Mouse (Mus musculus) C2C12 (cell line): ENCODE data around the gene Vps53. TPM values are rescaled to one million over a fixed set of nuclear protein-coding genes. Genes with fewer than 3 reads are reported as not detected.
A peak's percentile ranks its signal among the peaks of the same experiment; 100 is the strongest.

ENCODE experiments used
- H3K27me3 ChIP-seq: one replicate; pipeline ENCODE4 v1.6.1; 2011; ENCODE audit not compliant: control insufficient read depth, insufficient read depth, insufficient read length
- H3K36me3 ChIP-seq: one replicate; pipeline ENCODE4 v1.6.1; 2011; ENCODE audit not compliant: control insufficient read depth, insufficient read depth
- H3K4me3 ChIP-seq: one replicate; pipeline ENCODE4 v1.5.1; 2011; ENCODE audit warnings: mild to moderate bottlenecking, control low read depth; ENCODE audit not compliant: poor library complexity, insufficient read depth, severe bottlenecking
- H3K79me2 ChIP-seq: one replicate; pipeline ENCODE4 v1.6.1; 2011; ENCODE audit not compliant: control insufficient read depth, insufficient read depth
- H3K79me3 ChIP-seq: one replicate; pipeline ENCODE4 v1.6.1; 2011; ENCODE audit warnings: low read depth, control low read depth
- H3ac ChIP-seq: one replicate; pipeline ENCODE3; 2011; ENCODE audit warnings: low read depth; ENCODE audit not compliant: control insufficient read depth, insufficient read length
- CEBPB ChIP-seq: IDR thresholded peaks from one replicate; pipeline ENCODE4 v1.6.1; 2011; ENCODE audit warnings: low read depth, mild to moderate bottlenecking, control low read depth, moderate library complexity
- CTCF ChIP-seq: IDR thresholded peaks from one replicate; pipeline ENCODE4 v1.5.1; 2011; ENCODE audit not compliant: control insufficient read depth, insufficient read depth, insufficient read length
- FOSL1 ChIP-seq: IDR thresholded peaks from one replicate; pipeline ENCODE4 v1.8.0; 2011; ENCODE audit warnings: mild to moderate bottlenecking, low read length; ENCODE audit not compliant: poor library complexity, insufficient read depth, severe bottlenecking
- MAX ChIP-seq: IDR thresholded peaks from one replicate; pipeline ENCODE4 v1.6.1; 2011; ENCODE audit warnings: mild to moderate bottlenecking, control low read depth
- MYOD1 ChIP-seq: IDR thresholded peaks from one replicate; pipeline ENCODE4 v1.6.1; 2011; ENCODE audit warnings: low read depth; ENCODE audit not compliant: control insufficient read depth, insufficient read length
- MYOG ChIP-seq: IDR thresholded peaks from one replicate; pipeline ENCODE4 v1.6.1; 2011; ENCODE audit not compliant: control insufficient read depth, insufficient read length; ENCODE audit errors: extremely low read depth
- USF1 ChIP-seq: IDR thresholded peaks from one replicate; pipeline ENCODE4 v1.6.1; 2011; ENCODE audit warnings: low read depth, mild to moderate bottlenecking, control low read depth, moderate library complexity
- polyA plus RNA-seq: library from polyadenylated mRNA; unstranded; fragments of >200 nt; fragmentation: generic; extraction: Trizol; gene quantifications from one replicate; pipeline ENCODE4 v1.2.1, GENCODE M21; 2012; ENCODE audit warnings: missing spikeins

Vps53 gene
- polyA plus RNA-seq, 1 experiment, result 29.2 TPM

- TF ChIP-seq CTCF, result no peak
- no peak for TF ChIP-seq MAX
- no peak for TF ChIP-seq CEBPB
- TF ChIP-seq USF1, result no peak
- TF ChIP-seq MYOG, result no peak
- TF ChIP-seq FOSL1, result no peak
- TF ChIP-seq MYOD1, result no peak
- H3ac ChIP-seq, result no peak overlapping the region
- H3K79me2 ChIP-seq, result no peaks in the 10 kb centered on the region
- peaks cover 3% of the 10 kb centered on the region for H3K27me3 ChIP-seq
- H3K79me3 ChIP-seq, result no peaks in the 10 kb centered on the region
- H3K36me3 ChIP-seq, result no peaks in the 10 kb centered on the region
- H3K4me3 ChIP-seq, result no peak overlapping the region
Observed at GRCm38 (mm10) chr11:76035182-76035581, 144.3 kb downstream of the Vps53 start.

- Histone ChIP-seq H3K4me3 (no peak overlapping the region), H3ac (no peak overlapping the region), H3K27me3 (peaks cover 3% of the 10 kb centered on the region), H3K79me2 (no peaks in the 10 kb centered on the region), H3K79me3 (no peaks in the 10 kb centered on the region), H3K36me3 (no peaks in the 10 kb centered on the region)
- TF ChIP-seq CEBPB, result no peak
- TF ChIP-seq CTCF, result no peak
- no peak for TF ChIP-seq MYOG
- no peak for TF ChIP-seq FOSL1
- no peak for TF ChIP-seq MYOD1
- no peak for TF ChIP-seq MAX
- TF ChIP-seq USF1, result no peak
Observed at GRCm38 (mm10) chr11:76033836-76034235, 145.6 kb downstream of the Vps53 start.

GRCm38 (mm10) chr11:76033359-76033758 is 146.1 kb downstream of the Vps53 start:
- no peak overlapping the region for H3ac ChIP-seq
- H3K36me3 ChIP-seq, result no peaks in the 10 kb centered on the region
- H3K27me3 ChIP-seq, result peaks cover 3% of the 10 kb centered on the region
- TF ChIP-seq CTCF (no peak), FOSL1 (no peak), MYOD1 (no peak), USF1 (no peak), CEBPB (no peak), MAX (no peak), MYOG (no peak)
- H3K4me3 ChIP-seq, result no peak overlapping the region
- H3K79me3 ChIP-seq, result no peaks in the 10 kb centered on the region
- no peaks in the 10 kb centered on the region for H3K79me2 ChIP-seq

- Histone ChIP-seq H3ac (no peak overlapping the region), H3K79me2 (no peaks in the 10 kb centered on the region), H3K4me3 (no peak overlapping the region), H3K36me3 (no peaks in the 10 kb centered on the region), H3K79me3 (no peaks in the 10 kb centered on the region), H3K27me3 (no peaks in the 10 kb centered on the region)
- TF ChIP-seq MYOD1 (no peak), CEBPB (no peak), USF1 (no peak), MYOG (no peak), FOSL1 (no peak), MAX (no peak), CTCF (no peak)
Observed at GRCm38 (mm10) chr11:76028072-76028465, 151.4 kb downstream of the Vps53 start.

GRCm38 (mm10) chr11:76027139-76028071 is 152.0 kb downstream of the Vps53 start, which contains the start of gene Rflnb:
Rflnb (minus strand) TSS chr11:76027782.
- H3K27me3 ChIP-seq, result no peaks in the 10 kb centered on the region
- peak within 1 kb of the TSS; percentile 51 for H3K4me3 ChIP-seq
- peak; percentile 59 for TF ChIP-seq MAX
- no peak for TF ChIP-seq MYOD1
- TF ChIP-seq USF1, result no peak
- TF ChIP-seq CTCF, result peak; percentile 89
- H3K79me3 ChIP-seq, result no peaks in the 10 kb centered on the region
- H3ac ChIP-seq, result peak within 1 kb of the TSS; percentile 94
- H3K79me2 ChIP-seq, result no peaks in the 10 kb centered on the region
- H3K36me3 ChIP-seq, result no peaks in the 10 kb centered on the region
